Mouse (Mus musculus): ENCODE results near the gene Stxbp6. TPM values are rescaled to one million over a fixed set of nuclear protein-coding genes. Genes with fewer than 3 reads are reported as not detected.

Stxbp6 gene
- total and polyA plus RNA-seq, 2 experiments from 2014 or later, result 19.6 to 22.6 TPM

DNA sequence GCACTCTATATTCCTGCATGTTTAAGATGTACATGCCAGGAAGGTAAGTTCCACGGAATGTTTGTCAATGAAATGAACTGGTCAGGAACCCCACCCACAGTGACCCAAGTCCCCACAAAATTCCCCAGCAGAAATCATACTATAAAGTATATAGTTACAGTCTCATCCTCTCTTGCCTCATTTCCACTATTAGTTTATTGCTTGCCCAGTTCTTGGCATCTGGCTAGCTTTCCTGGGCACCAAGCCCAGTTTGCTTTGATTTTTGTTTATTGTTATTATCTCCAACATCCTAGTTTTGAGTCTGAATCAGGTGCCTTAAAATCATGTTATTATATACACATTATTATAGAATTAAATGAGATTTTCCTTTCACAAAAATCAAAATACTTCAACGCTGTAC lies 168.5 kb downstream of the Stxbp6 start:
- no peaks in the 10 kb centered on the region for H3K9me3 ChIP-seq (ENCODE audit: low read length)
- no peaks in the 10 kb centered on the region for H3K4me1 ChIP-seq (ENCODE audit: insufficient read depth)
- H3K4me3 ChIP-seq (ENCODE audit: low read depth, low read length), result no peak overlapping the region
- 73% methylated on average over 2 of the region's 2 CpGs for WGBS
- ATAC-seq (no peak), DNase-seq (no peak)
- H3K36me3 ChIP-seq (ENCODE audit: insufficient read depth), result no peaks in the 10 kb centered on the region
- no peak overlapping the region for H3K9ac ChIP-seq
- no peak for TF ChIP-seq CTCF (IDR thresholded peaks at IDR 0.05; ENCODE audit: low read depth)
- no peak overlapping the region for H3K27ac ChIP-seq (ENCODE audit: low read depth, low read length)
- H3K27me3 ChIP-seq (ENCODE audit: insufficient read depth, low read length), result no peaks in the 10 kb centered on the region
- H3K4me2 ChIP-seq (ENCODE audit: low read depth), result no peak overlapping the region

DNA sequence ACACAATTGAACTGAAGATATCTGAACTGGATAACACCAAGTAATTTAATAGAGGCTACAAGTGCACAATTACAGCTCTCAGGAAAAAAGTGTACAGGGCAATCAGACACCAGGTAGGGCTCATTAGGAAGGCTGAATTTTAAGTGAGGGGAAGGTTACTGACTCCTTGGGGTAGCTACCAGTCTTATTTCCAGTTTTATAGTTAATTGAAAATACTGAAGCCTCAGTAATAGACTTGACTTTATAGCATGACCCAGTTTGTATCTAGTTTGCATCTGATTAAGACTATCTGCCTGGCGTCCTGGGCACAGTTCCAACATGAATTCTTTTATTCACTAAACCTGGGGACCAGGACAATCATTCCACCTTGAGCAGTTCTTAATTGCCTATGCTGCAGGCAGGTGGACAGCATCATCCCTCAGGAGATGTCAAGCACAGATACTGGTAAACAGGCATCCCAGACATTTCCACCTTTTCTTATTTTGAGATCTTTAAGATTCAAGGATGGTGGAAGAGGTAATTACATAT lies 171.2 kb downstream of the Stxbp6 start:
- H3K4me1 ChIP-seq (ENCODE audit: insufficient read depth), result no peaks in the 10 kb centered on the region
- 19% methylated on average over 1 of the region's 1 CpGs for WGBS
- no peaks in the 10 kb centered on the region for H3K27me3 ChIP-seq (ENCODE audit: insufficient read depth, low read length)
- ATAC-seq (no peak), DNase-seq (no peak)
- H3K9me3 ChIP-seq (ENCODE audit: low read length), result no peaks in the 10 kb centered on the region
- H3K4me2 ChIP-seq (ENCODE audit: low read depth), result no peak overlapping the region
- no peak overlapping the region for H3K27ac ChIP-seq (ENCODE audit: low read depth, low read length)
- H3K36me3 ChIP-seq (ENCODE audit: insufficient read depth), result no peaks in the 10 kb centered on the region
- H3K4me3 ChIP-seq (ENCODE audit: low read depth, low read length), result no peak overlapping the region
- TF ChIP-seq CTCF (IDR thresholded peaks at IDR 0.05; ENCODE audit: low read depth), result no peak
- H3K9ac ChIP-seq, result no peak overlapping the region

DNA sequence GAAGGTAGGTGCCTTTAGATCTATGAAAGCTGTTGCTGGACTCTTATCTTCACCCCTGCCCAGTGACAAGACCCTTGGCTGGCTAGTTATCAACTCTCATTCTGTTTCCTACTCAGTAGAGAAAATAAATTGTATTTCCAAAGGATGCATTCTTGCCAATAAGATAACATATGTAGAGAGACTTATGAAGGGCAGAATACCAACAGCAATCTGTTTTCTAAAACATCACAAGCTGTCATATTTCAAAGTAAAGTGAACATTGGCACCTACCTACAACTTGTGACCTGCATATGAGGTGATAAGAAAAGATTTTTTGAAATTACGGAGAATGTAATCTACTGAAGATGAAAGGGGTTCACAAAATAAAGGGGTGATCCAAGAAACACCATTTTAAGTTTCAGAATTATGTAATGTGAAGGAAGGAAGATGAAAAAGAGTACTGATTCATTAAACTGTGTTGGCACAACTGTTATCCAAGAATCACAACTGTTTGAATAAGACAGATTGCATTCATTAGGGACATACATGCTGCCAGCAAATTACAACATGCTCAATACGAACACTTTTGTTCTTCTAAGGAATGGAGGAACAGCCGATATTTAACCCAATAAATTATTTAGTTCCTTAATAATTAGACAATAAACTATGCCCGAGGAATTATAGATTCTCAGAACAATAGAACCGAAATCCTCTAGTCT lies 175.2 kb downstream of the Stxbp6 start:
- Histone ChIP-seq H3K4me3 (ENCODE audit: low read depth, low read length) (no peak overlapping the region), H3K4me2 (ENCODE audit: low read depth) (no peak overlapping the region), H3K27me3 (ENCODE audit: insufficient read depth, low read length) (no peaks in the 10 kb centered on the region), H3K36me3 (ENCODE audit: insufficient read depth) (no peaks in the 10 kb centered on the region), H3K9me3 (ENCODE audit: low read length) (no peaks in the 10 kb centered on the region), H3K4me1 (ENCODE audit: insufficient read depth) (no peaks in the 10 kb centered on the region), H3K9ac (no peak overlapping the region), H3K27ac (ENCODE audit: low read depth, low read length) (no peak overlapping the region)
- WGBS, result 63% methylated on average over 5 of the region's 5 CpGs
- peak; percentile 48 for DNase-seq
- no peak for TF ChIP-seq CTCF (IDR thresholded peaks at IDR 0.05; ENCODE audit: low read depth)
- ATAC-seq, result peak; percentile 40; the same call in 1 of the 2 replicates

DNA sequence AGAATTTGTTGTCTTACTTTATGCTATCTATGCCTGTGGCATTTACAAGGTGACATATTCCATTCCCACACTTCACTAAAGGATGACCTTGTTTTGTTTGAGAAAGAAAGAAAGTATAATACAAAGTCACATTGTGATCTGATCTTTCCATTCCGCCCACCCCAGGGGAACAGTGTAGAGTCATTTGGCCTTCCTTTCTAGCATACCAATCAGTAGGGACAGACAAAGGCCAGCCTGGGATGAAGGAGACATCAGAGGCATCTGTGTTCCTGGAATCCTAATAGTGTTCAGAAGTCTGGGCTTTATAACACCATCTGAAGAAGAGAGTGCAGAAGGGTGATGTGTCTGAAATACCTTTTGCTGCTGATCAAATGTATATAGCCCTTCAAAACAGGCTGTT lies 178.0 kb downstream of the Stxbp6 start:
- no peaks in the 10 kb centered on the region for H3K27me3 ChIP-seq (ENCODE audit: insufficient read depth, low read length)
- H3K27ac ChIP-seq (ENCODE audit: low read depth, low read length), result no peak overlapping the region
- no peaks in the 10 kb centered on the region for H3K36me3 ChIP-seq (ENCODE audit: insufficient read depth)
- WGBS, result 90% methylated on average over 1 of the region's 1 CpGs
- no peak overlapping the region for H3K9ac ChIP-seq
- ATAC-seq, result no peak
- no peak overlapping the region for H3K4me3 ChIP-seq (ENCODE audit: low read depth, low read length)
- DNase-seq, result no peak
- no peak overlapping the region for H3K4me2 ChIP-seq (ENCODE audit: low read depth)
- H3K4me1 ChIP-seq (ENCODE audit: insufficient read depth), result no peaks in the 10 kb centered on the region
- no peaks in the 10 kb centered on the region for H3K9me3 ChIP-seq (ENCODE audit: low read length)
- no peak for TF ChIP-seq CTCF (IDR thresholded peaks at IDR 0.05; ENCODE audit: low read depth)

DNA sequence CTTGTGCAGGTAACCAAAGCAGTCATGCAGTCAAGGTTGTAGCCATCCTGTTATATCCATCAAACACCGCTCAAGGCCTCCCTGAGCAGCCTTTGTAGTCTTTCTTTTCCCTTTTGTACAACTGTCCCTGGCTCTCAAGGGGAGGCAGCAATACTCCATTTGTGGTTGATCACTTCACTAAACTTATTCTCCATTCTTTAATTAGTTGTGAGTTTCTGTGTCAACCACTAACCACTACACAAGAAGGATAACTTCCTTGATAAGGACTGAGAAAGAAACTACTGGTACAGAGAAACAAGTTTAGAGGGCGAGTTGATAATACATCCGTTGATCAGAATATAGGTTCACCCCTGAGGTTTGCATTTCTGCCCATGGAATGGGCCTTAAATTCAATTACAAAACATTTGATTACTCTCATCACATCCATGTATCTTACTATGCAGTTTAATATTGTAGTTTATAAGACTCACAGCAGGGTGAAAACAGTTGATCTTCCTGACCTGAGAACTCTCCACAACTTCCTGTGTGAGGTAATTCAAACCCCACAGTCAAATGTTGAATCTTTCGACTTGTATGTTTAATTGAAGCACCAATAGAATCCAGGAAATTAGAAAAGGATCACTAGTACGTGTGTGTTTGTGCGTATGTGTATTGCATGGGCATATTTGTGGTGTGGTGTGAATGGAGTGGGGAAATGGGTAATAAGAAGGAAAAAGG lies 184.7 kb downstream of the Stxbp6 start:
- Histone ChIP-seq H3K4me3 (ENCODE audit: low read depth, low read length) (no peak overlapping the region), H3K4me1 (ENCODE audit: insufficient read depth) (no peaks in the 10 kb centered on the region), H3K4me2 (ENCODE audit: low read depth) (no peak overlapping the region), H3K9ac (no peak overlapping the region), H3K36me3 (ENCODE audit: insufficient read depth) (no peaks in the 10 kb centered on the region), H3K9me3 (ENCODE audit: low read length) (no peaks in the 10 kb centered on the region), H3K27me3 (ENCODE audit: insufficient read depth, low read length) (no peaks in the 10 kb centered on the region), H3K27ac (ENCODE audit: low read depth, low read length) (no peak overlapping the region)
- no peak for DNase-seq
- TF ChIP-seq CTCF (IDR thresholded peaks at IDR 0.05; ENCODE audit: low read depth), result no peak
- 93% methylated on average over 6 of the region's 6 CpGs for WGBS
- no peak for ATAC-seq

DNA sequence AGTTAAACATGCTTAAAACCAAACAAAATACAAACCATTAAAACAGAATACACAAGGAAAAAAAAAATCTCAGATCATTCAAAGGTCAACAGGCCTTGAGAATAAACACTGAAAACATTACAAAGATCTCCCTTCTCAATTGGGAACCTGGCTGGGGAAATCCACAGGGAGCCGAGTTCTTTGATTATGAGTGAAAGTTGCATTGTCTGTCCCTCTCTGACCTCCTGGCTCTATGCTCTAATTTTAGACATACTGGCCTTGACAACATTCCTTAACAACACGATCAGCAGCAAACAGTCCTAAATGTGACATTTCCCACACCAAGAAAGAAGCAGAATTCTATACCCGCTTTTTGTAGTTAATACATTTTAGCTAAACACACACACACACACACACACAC lies 187.7 kb downstream of the Stxbp6 start:
- H3K4me3 ChIP-seq (ENCODE audit: low read depth, low read length), result no peak overlapping the region
- TF ChIP-seq CTCF (IDR thresholded peaks at IDR 0.05; ENCODE audit: low read depth), result no peak
- H3K4me1 ChIP-seq (ENCODE audit: insufficient read depth), result no peaks in the 10 kb centered on the region
- no peak overlapping the region for H3K4me2 ChIP-seq (ENCODE audit: low read depth)
- H3K27me3 ChIP-seq (ENCODE audit: insufficient read depth, low read length), result no peaks in the 10 kb centered on the region
- no peak for ATAC-seq
- no peak for DNase-seq
- no peak overlapping the region for H3K9ac ChIP-seq
- H3K27ac ChIP-seq (ENCODE audit: low read depth, low read length), result no peak overlapping the region
- 29% methylated on average over 3 of the region's 3 CpGs for WGBS
- no peaks in the 10 kb centered on the region for H3K36me3 ChIP-seq (ENCODE audit: insufficient read depth)
- no peaks in the 10 kb centered on the region for H3K9me3 ChIP-seq (ENCODE audit: low read length)

DNA sequence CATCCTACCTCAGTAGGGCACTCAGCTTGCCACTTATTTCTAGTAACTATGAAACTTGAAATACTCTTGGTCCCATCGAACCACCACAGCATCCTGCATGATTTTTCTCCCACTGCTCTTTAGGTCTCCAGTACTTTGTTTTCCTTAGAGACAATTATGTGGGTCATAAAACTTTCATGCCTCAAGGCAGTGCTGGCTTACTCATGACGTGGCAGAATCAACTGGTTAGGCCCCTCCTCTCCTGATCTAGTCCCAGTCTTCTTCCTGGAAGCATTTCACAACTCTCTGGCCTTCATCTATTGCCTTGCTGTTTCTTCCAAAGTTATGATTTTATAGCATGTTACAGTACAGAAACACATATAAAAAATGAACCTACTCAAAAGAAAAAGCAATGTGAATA lies 201.8 kb downstream of the Stxbp6 start:
- H3K36me3 ChIP-seq (ENCODE audit: insufficient read depth), result no peaks in the 10 kb centered on the region
- no peak overlapping the region for H3K4me2 ChIP-seq (ENCODE audit: low read depth)
- no peak overlapping the region for H3K9ac ChIP-seq
- WGBS, result 78% methylated on average over 2 of the region's 2 CpGs
- no peaks in the 10 kb centered on the region for H3K9me3 ChIP-seq (ENCODE audit: low read length)
- no peaks in the 10 kb centered on the region for H3K27me3 ChIP-seq (ENCODE audit: insufficient read depth, low read length)
- DNase-seq (no peak), ATAC-seq (no peak)
- no peak overlapping the region for H3K4me3 ChIP-seq (ENCODE audit: low read depth, low read length)
- no peak for TF ChIP-seq CTCF (IDR thresholded peaks at IDR 0.05; ENCODE audit: low read depth)
- no peaks in the 10 kb centered on the region for H3K4me1 ChIP-seq (ENCODE audit: insufficient read depth)
- no peak overlapping the region for H3K27ac ChIP-seq (ENCODE audit: low read depth, low read length)
